Mouse (Mus musculus): ENCODE data around the gene Astn1.

Gene Astn1

DNA sequence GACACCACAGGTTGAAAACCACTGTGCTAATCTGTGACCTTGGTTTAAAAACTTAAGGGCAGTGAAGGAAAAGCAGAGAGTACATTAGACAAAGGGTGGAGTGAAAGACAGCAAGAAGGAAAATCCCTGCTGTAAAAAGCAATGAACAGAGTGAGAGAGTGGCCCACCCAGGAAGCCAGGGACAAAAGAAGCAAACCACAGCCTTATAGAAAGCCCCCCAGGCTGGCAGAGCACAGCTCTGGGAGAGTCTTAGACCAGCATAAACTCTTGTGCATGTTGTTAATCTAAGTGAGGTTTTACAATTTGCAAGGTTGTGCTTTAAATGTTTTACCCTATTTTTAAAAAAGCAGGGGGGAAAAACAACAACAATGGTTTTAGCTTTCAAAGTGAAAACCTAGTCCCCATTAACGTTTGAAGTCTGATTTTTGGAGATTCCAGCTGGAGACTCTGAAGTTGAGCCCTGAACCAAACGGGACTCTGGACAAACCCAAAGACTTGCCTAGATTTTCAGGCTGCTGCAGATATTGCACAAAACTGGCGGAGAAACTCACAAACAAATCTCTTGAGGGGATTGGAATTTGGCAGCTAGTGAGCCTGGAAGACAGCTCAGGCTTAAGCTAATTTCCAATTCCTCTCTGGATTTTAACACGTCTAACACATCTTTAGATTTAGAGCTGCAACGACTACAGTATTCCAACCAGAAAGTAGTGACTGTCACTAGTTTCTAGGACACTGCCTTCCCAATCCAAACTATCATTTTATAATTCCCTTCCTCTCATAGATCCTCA, 377.3 kb downstream of the Astn1 start:
- DNase-seq (ENCODE audit: low spot score in 2 of 2) = peak in 1 of 2 experiments; percentile 24

GRCm38 (mm10) chr1:158740161-158740766, 378.2 kb downstream of the Astn1 start:
- DNase-seq (ENCODE audit: low spot score in 2 of 2) = no peak

DNA sequence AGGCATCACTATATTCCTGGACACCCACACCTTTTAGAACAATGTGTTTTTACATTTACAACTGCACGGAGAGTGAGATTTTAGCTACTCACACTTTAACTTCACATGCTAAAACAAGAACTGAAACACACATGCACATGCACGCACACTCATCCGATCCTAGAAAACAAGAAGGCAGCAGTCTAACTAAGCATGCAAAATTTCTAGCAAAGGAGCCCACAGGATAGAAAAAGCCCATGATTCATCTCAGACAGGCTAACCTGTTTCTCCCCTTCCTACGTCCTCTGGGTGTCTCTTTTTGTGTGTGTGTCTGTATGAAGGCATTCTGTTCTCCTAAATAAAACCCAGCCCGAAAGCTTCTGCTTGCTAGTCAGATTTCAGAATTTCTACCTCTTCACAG, 378.9 kb downstream of the Astn1 start:
- DNase-seq (ENCODE audit: low spot score in 2 of 2) = no peak

All from right cerebral cortex, postnatal 10 days (tissue).